Mouse (Mus musculus): ENCODE measurements around the gene Lhpp. TPM values are rescaled to one million over a fixed set of nuclear protein-coding genes. Genes with fewer than 3 reads are reported as not detected.
A peak's percentile ranks its signal among the peaks of the same experiment; 100 is the strongest.

The Lhpp gene
- polyA plus RNA-seq, 1 experiment: not detected

DNA sequence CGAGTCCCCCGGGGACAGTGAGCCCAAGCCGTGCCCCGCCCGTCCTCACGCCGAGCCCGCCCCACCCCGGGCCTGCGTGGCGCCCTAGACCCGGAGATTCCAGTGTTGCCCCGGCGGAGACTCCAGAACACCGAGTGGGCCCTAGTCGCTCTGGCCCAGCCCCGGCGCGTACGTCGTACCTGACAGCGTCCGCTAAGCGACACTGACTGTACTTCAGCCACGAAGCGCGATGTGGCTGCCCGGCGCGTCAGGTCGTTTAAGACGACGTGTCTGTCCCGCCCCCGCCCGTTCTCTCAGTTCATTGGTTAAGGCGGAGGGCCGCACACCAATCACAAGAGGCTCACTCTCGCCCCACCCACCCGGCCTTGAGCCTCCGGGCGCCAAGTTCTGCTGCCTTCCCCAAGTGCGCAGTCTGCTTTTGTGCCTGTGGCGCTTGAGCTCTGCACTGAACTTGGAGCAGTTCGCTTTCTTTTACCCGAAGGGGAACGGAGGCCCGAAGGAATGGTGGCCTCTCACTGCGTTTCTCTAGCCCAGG is 34.3 kb upstream of the Lhpp start, which contains the start of gene Oat:
Gene Oat, minus strand, starts transcription at position 283 of the 535 bp plus-strand sequence.
- 0 out of 2 replicates have a peak, but pooled peaks cover 2% of the 10 kb centered on the region for H3K4me1 ChIP-seq (ENCODE audit: control insufficient read depth, insufficient read depth, low read length)
- H3K27ac ChIP-seq (ENCODE audit: insufficient read depth, low read depth, low read length): peak within 1 kb of the TSS; percentile 9; the same call in 1 of the 2 replicates
- WGBS: under 1% methylated on average over 49 of the region's 49 CpGs
- peak within 1 kb of the TSS; percentile 95 for H3K4me3 ChIP-seq (ENCODE audit: insufficient read depth, low read depth, low read length)
- TF ChIP-seq CTCF (IDR thresholded peaks at IDR 0.05; ENCODE audit: insufficient read depth, low read depth, low read length) (no peak), POLR2A (IDR thresholded peaks at IDR 0.05; ENCODE audit: insufficient read depth, low read depth, low read length) (peak; percentile 83)

DNA sequence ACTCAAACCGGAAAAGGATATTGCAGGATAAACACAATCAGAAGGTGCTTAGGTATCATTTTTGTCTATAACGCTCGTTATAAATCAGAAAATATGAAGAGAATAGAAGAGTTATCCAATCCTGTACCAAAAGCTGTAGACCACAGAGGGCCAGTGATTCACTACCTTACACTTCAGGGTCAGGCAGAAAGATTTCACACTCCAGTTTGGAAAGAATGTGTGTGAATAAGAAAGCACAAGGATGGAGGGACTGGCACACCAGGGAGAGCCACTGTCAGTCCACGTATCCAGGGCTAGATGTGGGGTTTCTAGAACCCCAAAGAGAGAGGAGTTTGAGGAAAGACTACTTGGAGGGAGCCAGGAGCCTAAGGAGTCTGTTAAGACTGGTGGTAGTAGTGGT is 33.5 kb upstream of the Lhpp start:
- Histone ChIP-seq H3K4me1 (ENCODE audit: control insufficient read depth, insufficient read depth, low read length) (0 out of 2 replicates have a peak, but pooled peaks cover 2% of the 10 kb centered on the region), H3K27ac (ENCODE audit: insufficient read depth, low read depth, low read length) (no peak overlapping the region), H3K4me3 (ENCODE audit: insufficient read depth, low read depth, low read length) (no peak overlapping the region)
- no peak for TF ChIP-seq POLR2A (IDR thresholded peaks at IDR 0.05; ENCODE audit: insufficient read depth, low read depth, low read length)
- no peak for TF ChIP-seq CTCF (IDR thresholded peaks at IDR 0.05; ENCODE audit: insufficient read depth, low read depth, low read length)
- WGBS: 60% methylated on average over 4 of the region's 4 CpGs

DNA sequence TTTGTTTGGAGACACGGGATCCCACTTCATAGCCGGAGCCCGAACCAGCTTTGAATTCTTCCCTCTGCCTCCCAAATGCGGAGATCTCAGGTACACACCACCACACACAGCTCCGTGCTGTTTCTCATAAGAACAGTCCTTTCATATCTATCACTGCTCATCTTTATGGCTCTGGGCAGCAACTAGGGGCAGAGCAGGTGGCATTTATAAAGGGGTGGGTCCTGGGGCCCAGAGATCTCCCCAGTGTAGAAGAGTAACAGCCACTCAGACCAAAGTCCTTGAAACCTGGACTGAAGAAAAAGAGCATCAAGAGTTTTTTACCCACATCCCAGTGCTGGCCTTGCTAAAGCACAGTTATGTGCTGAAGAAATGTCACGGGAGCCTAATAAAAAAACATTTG is 29.9 kb upstream of the Lhpp start:
- Histone ChIP-seq H3K4me1 (ENCODE audit: control insufficient read depth, insufficient read depth, low read length) (0 out of 2 replicates have a peak, but pooled peaks cover 2% of the 10 kb centered on the region), H3K27ac (ENCODE audit: insufficient read depth, low read depth, low read length) (no peak overlapping the region), H3K4me3 (ENCODE audit: insufficient read depth, low read depth, low read length) (no peak overlapping the region)
- TF ChIP-seq POLR2A (IDR thresholded peaks at IDR 0.05; ENCODE audit: insufficient read depth, low read depth, low read length) (no peak), CTCF (IDR thresholded peaks at IDR 0.05; ENCODE audit: insufficient read depth, low read depth, low read length) (no peak)
- 86% methylated on average over 6 of the region's 6 CpGs for WGBS

DNA sequence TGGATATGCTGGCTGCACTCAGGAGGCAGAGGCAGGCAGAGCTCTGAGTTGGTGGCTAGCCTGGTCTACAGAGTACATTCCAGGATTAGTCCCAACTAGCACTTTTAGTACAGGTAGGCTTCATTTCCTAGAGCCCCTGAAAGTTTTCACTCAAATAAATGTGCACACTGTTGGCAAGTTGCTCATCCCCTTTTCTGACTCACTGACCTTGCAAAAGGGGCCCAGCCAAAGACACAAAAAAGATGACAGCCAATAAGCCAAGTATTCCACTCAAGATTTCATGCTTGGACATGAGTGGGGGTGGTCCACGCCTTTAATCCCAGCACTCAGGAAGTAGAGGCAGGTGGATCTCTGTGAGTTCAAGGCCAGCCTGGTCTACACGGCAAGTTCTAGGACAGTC is 29.0 kb upstream of the Lhpp start:
- 0 out of 2 replicates have a peak, but pooled peaks cover under 1% of the 10 kb centered on the region for H3K4me1 ChIP-seq (ENCODE audit: control insufficient read depth, insufficient read depth, low read length)
- WGBS: 93% methylated on average over 2 of the region's 2 CpGs
- TF ChIP-seq CTCF (IDR thresholded peaks at IDR 0.05; ENCODE audit: insufficient read depth, low read depth, low read length) (no peak), POLR2A (IDR thresholded peaks at IDR 0.05; ENCODE audit: insufficient read depth, low read depth, low read length) (no peak)
- no peak overlapping the region for H3K4me3 ChIP-seq (ENCODE audit: insufficient read depth, low read depth, low read length)
- H3K27ac ChIP-seq (ENCODE audit: insufficient read depth, low read depth, low read length): no peak overlapping the region

DNA sequence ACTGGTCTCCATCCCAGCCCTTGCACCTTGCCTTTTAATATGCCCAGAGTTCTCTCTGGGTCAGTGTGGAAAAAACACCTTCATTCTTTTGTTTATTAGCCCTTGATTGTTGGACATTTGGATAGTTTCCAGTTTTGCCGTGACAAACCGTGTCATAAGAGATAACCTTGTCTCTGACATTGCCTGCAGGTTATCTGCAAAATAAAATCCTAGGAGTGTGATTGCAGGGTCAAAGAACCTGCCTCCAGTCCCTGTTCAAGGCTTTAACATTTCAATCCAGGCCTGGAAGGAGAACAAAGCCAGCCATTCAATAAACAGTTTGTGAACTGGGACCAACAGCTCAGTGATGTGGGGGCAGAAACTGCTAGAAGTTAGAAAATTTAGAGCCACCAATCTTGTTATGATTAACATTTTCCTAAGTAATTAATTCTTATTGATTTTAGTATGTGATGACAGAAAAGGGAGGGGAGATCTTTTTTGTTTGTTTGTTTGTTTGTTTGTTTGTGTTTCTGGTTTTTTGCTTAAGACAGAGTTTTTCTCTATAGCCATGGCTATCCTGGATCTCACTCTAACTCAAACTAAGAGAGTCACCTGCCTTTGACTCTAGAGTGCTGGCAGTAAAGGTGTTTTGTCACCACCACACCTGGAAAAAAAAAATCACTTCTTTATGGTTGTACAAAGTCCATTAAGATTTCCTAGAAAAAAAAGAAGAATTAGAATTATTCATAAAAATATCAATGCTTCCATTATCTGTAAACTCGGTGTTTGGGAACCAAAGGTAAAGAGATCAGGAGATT is 24.5 kb upstream of the Lhpp start:
- H3K4me1 ChIP-seq (ENCODE audit: control insufficient read depth, insufficient read depth, low read length): no peaks in the 10 kb centered on the region

DNA sequence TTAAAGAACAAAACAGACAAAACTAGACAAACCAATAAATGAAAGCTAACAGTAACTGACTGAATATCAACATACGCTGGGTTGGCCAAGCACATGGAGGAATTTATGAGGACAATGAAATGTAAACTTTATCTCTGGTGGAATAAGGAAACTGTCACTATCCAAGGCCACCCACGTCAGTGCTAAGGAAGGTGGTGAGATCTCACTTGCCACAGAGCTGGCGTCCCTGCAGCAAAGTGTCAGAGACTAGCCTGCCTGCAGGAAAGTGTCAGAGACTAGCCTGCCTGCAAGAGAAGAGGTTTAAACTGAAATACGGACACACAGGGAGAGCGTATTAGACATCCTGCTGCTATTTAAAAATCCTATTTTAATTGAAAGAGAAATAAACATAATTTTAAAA is 23.3 kb upstream of the Lhpp start:
- Histone ChIP-seq H3K27ac (ENCODE audit: insufficient read depth, low read depth, low read length) (no peak overlapping the region), H3K4me1 (ENCODE audit: control insufficient read depth, insufficient read depth, low read length) (no peaks in the 10 kb centered on the region), H3K4me3 (ENCODE audit: insufficient read depth, low read depth, low read length) (no peak overlapping the region)
- TF ChIP-seq CTCF (IDR thresholded peaks at IDR 0.05; ENCODE audit: insufficient read depth, low read depth, low read length): no peak
- no peak for TF ChIP-seq POLR2A (IDR thresholded peaks at IDR 0.05; ENCODE audit: insufficient read depth, low read depth, low read length)
- 86% methylated on average over 5 of the region's 5 CpGs for WGBS

More for the DNA sequence above, 24.5 kb upstream of the Lhpp start:
- WGBS: 73% methylated on average over 3 of the region's 3 CpGs
- TF ChIP-seq CTCF (IDR thresholded peaks at IDR 0.05; ENCODE audit: insufficient read depth, low read depth, low read length): no peak
- no peak for TF ChIP-seq POLR2A (IDR thresholded peaks at IDR 0.05; ENCODE audit: insufficient read depth, low read depth, low read length)
- no peak overlapping the region for H3K4me3 ChIP-seq (ENCODE audit: insufficient read depth, low read depth, low read length)
- no peak overlapping the region for H3K27ac ChIP-seq (ENCODE audit: insufficient read depth, low read depth, low read length)

DNA sequence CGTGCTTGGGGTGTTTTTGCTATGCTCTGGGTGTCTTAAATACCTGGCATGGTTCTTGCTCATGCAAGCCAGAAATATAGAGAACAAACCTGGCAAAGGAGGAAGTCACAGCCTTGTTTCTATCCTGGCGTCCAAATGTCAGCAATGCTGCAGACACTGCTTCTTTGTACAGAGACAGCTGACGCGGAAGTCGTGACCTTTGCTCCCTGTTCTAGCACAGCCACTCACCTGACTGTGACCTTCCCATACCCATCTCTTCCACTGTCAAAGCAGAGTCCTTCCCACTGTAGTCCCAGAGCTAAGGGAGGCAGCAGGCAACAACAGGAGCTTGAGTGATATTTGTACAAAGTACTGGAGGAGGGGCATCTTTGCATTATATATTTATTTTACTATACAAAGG is 20.8 kb upstream of the Lhpp start:
- 84% methylated on average over 5 of the region's 5 CpGs for WGBS
- no peak overlapping the region for H3K4me3 ChIP-seq (ENCODE audit: insufficient read depth, low read depth, low read length)
- no peak for TF ChIP-seq POLR2A (IDR thresholded peaks at IDR 0.05; ENCODE audit: insufficient read depth, low read depth, low read length)
- TF ChIP-seq CTCF (IDR thresholded peaks at IDR 0.05; ENCODE audit: insufficient read depth, low read depth, low read length): no peak
- no peaks in the 10 kb centered on the region for H3K4me1 ChIP-seq (ENCODE audit: control insufficient read depth, insufficient read depth, low read length)
- H3K27ac ChIP-seq (ENCODE audit: insufficient read depth, low read depth, low read length): no peak overlapping the region

DNA sequence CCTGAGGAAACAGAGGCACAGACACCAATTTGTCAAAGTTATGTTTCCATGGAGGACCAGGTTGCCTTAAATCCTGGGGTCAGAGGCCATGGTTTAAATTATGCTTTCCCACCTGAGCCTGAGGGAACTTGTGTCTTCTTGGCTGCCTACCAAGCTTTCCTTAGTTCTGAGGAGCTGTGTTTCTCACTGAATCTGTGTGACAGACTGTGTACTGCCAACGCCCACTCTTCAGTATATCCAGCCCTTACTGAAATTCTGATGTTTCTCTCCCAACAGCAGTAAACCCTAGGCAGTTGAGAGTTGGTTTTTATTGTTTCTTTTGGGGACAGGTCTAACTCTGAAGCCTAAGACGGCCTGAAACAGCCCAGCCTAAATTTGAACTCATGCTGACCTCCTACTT is 16.7 kb upstream of the Lhpp start:
- no peak overlapping the region for H3K27ac ChIP-seq (ENCODE audit: insufficient read depth, low read depth, low read length)
- TF ChIP-seq POLR2A (IDR thresholded peaks at IDR 0.05; ENCODE audit: insufficient read depth, low read depth, low read length) (no peak), CTCF (IDR thresholded peaks at IDR 0.05; ENCODE audit: insufficient read depth, low read depth, low read length) (no peak)
- WGBS: 89% methylated on average over 2 of the region's 2 CpGs

DNA sequence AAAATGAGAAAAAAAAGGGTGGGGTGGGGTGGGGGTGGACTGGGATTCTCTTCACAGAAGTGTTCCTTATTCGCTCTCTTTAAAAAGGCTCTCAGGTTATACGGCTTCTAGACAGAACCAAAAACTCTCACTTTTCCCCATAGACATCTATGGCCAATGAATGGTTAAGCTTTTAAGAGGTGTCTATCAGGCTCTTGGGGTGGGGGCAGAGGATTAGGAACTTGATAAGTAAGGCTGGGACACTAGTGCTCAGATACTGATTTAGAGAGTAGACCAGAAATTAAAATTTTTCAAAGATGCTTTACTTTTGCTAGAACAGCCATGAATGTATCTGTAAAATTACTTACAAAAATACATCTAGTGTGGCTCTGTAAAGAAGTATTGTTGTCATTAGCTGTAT is 16.1 kb upstream of the Lhpp start:
- no peak for TF ChIP-seq POLR2A (IDR thresholded peaks at IDR 0.05; ENCODE audit: insufficient read depth, low read depth, low read length)
- TF ChIP-seq CTCF (IDR thresholded peaks at IDR 0.05; ENCODE audit: insufficient read depth, low read depth, low read length): no peak
- 86% methylated on average over 2 of the region's 2 CpGs for WGBS

More for the DNA sequence above, 16.7 kb upstream of the Lhpp start:
- Histone ChIP-seq H3K4me1 (ENCODE audit: control insufficient read depth, insufficient read depth, low read length) (peaks cover 11% of the 10 kb centered on the region), H3K4me3 (ENCODE audit: insufficient read depth, low read depth, low read length) (no peak overlapping the region)

More for the DNA sequence above, 16.1 kb upstream of the Lhpp start:
- no peak overlapping the region for H3K27ac ChIP-seq (ENCODE audit: insufficient read depth, low read depth, low read length)
- no peak overlapping the region for H3K4me3 ChIP-seq (ENCODE audit: insufficient read depth, low read depth, low read length)
- H3K4me1 ChIP-seq (ENCODE audit: control insufficient read depth, insufficient read depth, low read length): peaks cover 13% of the 10 kb centered on the region
